ENCODE assay signal across 9 mouse cellular contexts in genomic region chr15:99715982-99716746, GRCm38 (mm10). TPM values are rescaled to one million over a fixed set of nuclear protein-coding genes. Genes with fewer than 3 reads are reported as not detected.
DNase-seq lines count a peak whose midpoint lies in the region; ATAC-seq lines count a peak whose summit lies in the region.
"Had no signal": no experiment of that assay in that cellular context is flagged by ENCODE, and none has a peak within 500 bp of the region (broad histone marks: within the 10 kb centered on the region; RNA-seq: fewer than 3 reads in every experiment).

No protein-coding gene starts in this region.

- H3K27ac ChIP-seq in kidney, embryonic 14.5 days (ENCODE audit: low read depth, low read length): no peak overlapping the region
- H3K27ac ChIP-seq in forebrain, embryonic 11.5 days (ENCODE audit: low read depth, low read length): peak overlapping the region; percentile 47; the same call in 1 of the 2 replicates
- peak overlapping the region; percentile 66 for H3K27ac ChIP-seq in midbrain, embryonic 15.5 days

- H3K4me1 ChIP-seq in kidney, embryonic 14.5 days (ENCODE audit: control insufficient read depth, insufficient read depth, low read length): peaks cover 22% of the 10 kb centered on the region
- H3K4me1 ChIP-seq in forebrain, embryonic 11.5 days (replicated peaks; ENCODE audit: control insufficient read depth, insufficient read depth, low read length): 0 out of 2 replicates have a peak, but pooled peaks cover 2% of the 10 kb centered on the region
- peaks cover 12% of the 10 kb centered on the region for H3K4me1 ChIP-seq in midbrain, embryonic 15.5 days

- H3K4me3 ChIP-seq in kidney, embryonic 14.5 days (ENCODE audit: low read length): no peak overlapping the region
- H3K4me3 ChIP-seq in forebrain, embryonic 11.5 days (ENCODE audit: low read depth, low read length): no peak overlapping the region
- no peak overlapping the region for H3K4me3 ChIP-seq in midbrain, embryonic 15.5 days

- peaks cover 39% of the 10 kb centered on the region for H3K36me3 ChIP-seq in kidney, embryonic 14.5 days (ENCODE audit: control insufficient read depth, insufficient read depth, low read length)
- H3K36me3 ChIP-seq in forebrain, embryonic 11.5 days (ENCODE audit: control insufficient read depth, insufficient read depth, low read length): peaks cover 4% of the 10 kb centered on the region; the same call in 1 of the 2 replicates
- H3K36me3 ChIP-seq in midbrain, embryonic 15.5 days (replicated peaks): peaks cover 24% of the 10 kb centered on the region

- H3K9ac ChIP-seq in kidney, embryonic 14.5 days (ENCODE audit: low read depth, low read length): no peak overlapping the region
- no peak overlapping the region for H3K9ac ChIP-seq in forebrain, embryonic 11.5 days (ENCODE audit: low read length)
- H3K9ac ChIP-seq in midbrain, embryonic 15.5 days: no peak overlapping the region

- no peaks in the 10 kb centered on the region for H3K9me3 ChIP-seq in kidney, embryonic 14.5 days (ENCODE audit: control insufficient read depth, low read length)
- no peaks in the 10 kb centered on the region for H3K9me3 ChIP-seq in forebrain, embryonic 11.5 days (ENCODE audit: control insufficient read depth, low read length)
- no peaks in the 10 kb centered on the region for H3K9me3 ChIP-seq in midbrain, embryonic 15.5 days

- DNase-seq in kidney, adult 11 months: peak; percentile 81
- no peak for DNase-seq in forebrain, embryonic 11.5 days (ENCODE audit: low spot score)
- DNase-seq in kidney, adult 8-10 months: peak; percentile 73 to 77
- DNase-seq in gastrocnemius, adult 18-20 months (ENCODE audit: low spot score): no peak
- no peak for DNase-seq in T-cell, adult 2 months (ENCODE audit: low spot score)
- no peak for DNase-seq in cerebellum, postnatal 4 days (ENCODE audit: low spot score in 2 of 2)

- ATAC-seq in kidney, embryonic 14.5 days (ENCODE audit: low FRiP score, low TSS enrichment): no peak
- ATAC-seq in forebrain, embryonic 11.5 days (replicated peaks; ENCODE audit: low FRiP score): no peak
- 0 out of 2 replicates have a peak, but pooled peaks have one; percentile 10 for ATAC-seq in midbrain, embryonic 15.5 days (replicated peaks)

- H3K4me2 ChIP-seq in kidney, embryonic 14.5 days (replicated peaks; ENCODE audit: low read depth, low read length): no peak overlapping the region
- no peak overlapping the region for H3K4me2 ChIP-seq in forebrain, embryonic 11.5 days (ENCODE audit: low read depth, low read length, severe bottlenecking)
- H3K4me2 ChIP-seq in midbrain, embryonic 15.5 days: no peak overlapping the region

- WGBS in kidney, embryonic 14.5 days: 53% methylated on average over 11 of the region's 11 CpGs
- 81% methylated on average over 11 of the region's 11 CpGs for WGBS in forebrain, embryonic 11.5 days
- whole genome bisulfite sequencing in midbrain, embryonic 15.5 days: 75% methylated on average over 11 of the region's 11 CpGs

- no peaks in the 10 kb centered on the region for H3K27me3 ChIP-seq in kidney, embryonic 14.5 days (ENCODE audit: control insufficient read depth, insufficient read depth, low read length)
- H3K27me3 ChIP-seq in forebrain, embryonic 11.5 days (ENCODE audit: control insufficient read depth, insufficient read depth, low read length): no peaks in the 10 kb centered on the region
- no peaks in the 10 kb centered on the region for H3K27me3 ChIP-seq in midbrain, embryonic 15.5 days (replicated peaks)
- H3K27me3 ChIP-seq: Patski had no signal

RNA-seq across cellular contexts. Expression of gene Gpd1, which starts 1.2 kb away (rescaled TPM):
- 2.0 and 3.1 TPM in 2 replicates for polyA plus RNA-seq in kidney, embryonic 14.5 days (2014; fragmentation: Nextera tagmentation; extraction: Ambion mirVana)
- 0.35 and 0.53 TPM in 2 replicates for polyA plus RNA-seq in forebrain, embryonic 11.5 days (2014; fragmentation: Nextera tagmentation; extraction: Ambion mirVana)
- 1.5 and 1.8 TPM in 2 replicates for polyA plus RNA-seq in midbrain, embryonic 15.5 days (2015; fragmentation: Nextera tagmentation; extraction: Ambion mirVana)
- total RNA-seq in gastrocnemius, adult 18-20 months (2021): 100 to 1,000 TPM; 366 to 449 TPM

RNA-seq across cellular contexts. Expression of gene Cox14, which starts 9.3 kb away (rescaled TPM):
- polyA plus RNA-seq in kidney, embryonic 14.5 days (2014; fragmentation: Nextera tagmentation; extraction: Ambion mirVana): 184 and 218 TPM in 2 replicates
- polyA plus RNA-seq in forebrain, embryonic 11.5 days (2014; fragmentation: Nextera tagmentation; extraction: Ambion mirVana): 140 and 154 TPM in 2 replicates
- 150 and 157 TPM in 2 replicates for polyA plus RNA-seq in midbrain, embryonic 15.5 days (2015; fragmentation: Nextera tagmentation; extraction: Ambion mirVana)
- 100 to 1,000 TPM; 139 to 156 TPM for total RNA-seq in gastrocnemius, adult 18-20 months (2021)

RNA-seq across cellular contexts. Expression of gene Gm17349, which starts 10.9 kb away (rescaled TPM):
- not detected in 2 replicates for polyA plus RNA-seq in kidney, embryonic 14.5 days (2014; fragmentation: Nextera tagmentation; extraction: Ambion mirVana)
- not detected in 2 replicates for polyA plus RNA-seq in forebrain, embryonic 11.5 days (2014; fragmentation: Nextera tagmentation; extraction: Ambion mirVana)
- polyA plus RNA-seq in midbrain, embryonic 15.5 days (2015; fragmentation: Nextera tagmentation; extraction: Ambion mirVana): not detected in 2 replicates
- total RNA-seq in gastrocnemius, adult 18-20 months (2021): not detected
- polyA plus RNA-seq: Patski had no signal

RNA-seq across cellular contexts. Expression of gene Smarcd1, which starts 14.2 kb away (rescaled TPM):
- polyA plus RNA-seq in kidney, embryonic 14.5 days (2014; fragmentation: Nextera tagmentation; extraction: Ambion mirVana): 54.3 and 74.2 TPM in 2 replicates
- 134 and 142 TPM in 2 replicates for polyA plus RNA-seq in forebrain, embryonic 11.5 days (2014; fragmentation: Nextera tagmentation; extraction: Ambion mirVana)
- 114 and 119 TPM in 2 replicates for polyA plus RNA-seq in midbrain, embryonic 15.5 days (2015; fragmentation: Nextera tagmentation; extraction: Ambion mirVana)
- 1 to 10 TPM; 5.8 to 7.4 TPM for total RNA-seq in gastrocnemius, adult 18-20 months (2021)

RNA-seq across cellular contexts. Expression of gene Asic1, which starts 46.0 kb away (rescaled TPM):
- 0.88 and 0.90 TPM in 2 replicates for polyA plus RNA-seq in kidney, embryonic 14.5 days (2014; fragmentation: Nextera tagmentation; extraction: Ambion mirVana)
- 3.9 and 5.3 TPM in 2 replicates for polyA plus RNA-seq in forebrain, embryonic 11.5 days (2014; fragmentation: Nextera tagmentation; extraction: Ambion mirVana)
- 64.0 and 65.9 TPM in 2 replicates for polyA plus RNA-seq in midbrain, embryonic 15.5 days (2015; fragmentation: Nextera tagmentation; extraction: Ambion mirVana)
- under 1 TPM in 1 of 2 experiments, not detected in 1; 0.11 TPM for total RNA-seq in gastrocnemius, adult 18-20 months (2021)

Comparison
In these comparisons a context has a peak if more than half of its experiments do, and no peak if none do; other contexts are left out.
1. DNase-seq: peak in kidney, adult 11 months (single experiment) and kidney, adult 8-10 months (2 of 2); none in forebrain, embryonic 11.5 days (single experiment), gastrocnemius, adult 18-20 months (single experiment), T-cell, adult 2 months (single experiment) and cerebellum, postnatal 4 days (0 of 2).